Mouse (Mus musculus): ENCODE data around the gene Lpin2. TPM values are rescaled to one million over a fixed set of nuclear protein-coding genes. Genes with fewer than 3 reads are reported as not detected.

Gene Lpin2
- polyA plus RNA-seq, 1 experiment from 2014 or later = 65.8 TPM

DNA sequence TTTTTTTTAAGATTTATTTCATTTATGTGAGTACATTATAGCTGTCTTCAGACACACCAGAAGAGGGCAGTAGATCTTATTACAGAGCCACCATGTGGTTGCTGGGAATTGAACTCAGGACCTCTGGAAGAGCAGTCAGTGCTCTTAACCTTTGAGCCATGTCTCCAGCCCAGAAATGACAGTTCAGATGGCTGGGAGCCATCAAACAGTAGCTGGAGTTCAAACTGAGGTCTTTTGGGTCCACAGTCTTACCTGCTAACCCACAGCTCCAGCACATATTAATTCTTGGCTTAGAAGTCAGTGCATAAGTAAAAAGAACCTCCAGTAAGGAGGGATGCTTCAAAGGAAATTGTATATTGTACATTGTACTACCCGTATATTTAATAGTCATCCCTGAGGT is 26.6 kb downstream of the Lpin2 start:
- Histone ChIP-seq H3K27me3 (ENCODE audit: insufficient read depth, low read length) (no peaks in the 10 kb centered on the region), H3K27ac (ENCODE audit: low read length) (no peak overlapping the region), H3K36me3 (ENCODE audit: insufficient read depth, low read length) (0 out of 2 replicates have a peak, but pooled peaks cover 7% of the 10 kb centered on the region), H3K4me1 (ENCODE audit: insufficient read depth, low read length) (peaks cover 15% of the 10 kb centered on the region), H3K4me3 (ENCODE audit: low read length) (no peak overlapping the region), H3K9ac (replicated peaks; ENCODE audit: low read length) (no peak overlapping the region), H3K4me2 (replicated peaks; ENCODE audit: low read depth, low read length) (no peak overlapping the region), H3K9me3 (ENCODE audit: low read length) (peaks cover 4% of the 10 kb centered on the region; the same call in 1 of the 2 replicates)
- 88% methylated on average over 1 of the region's 1 CpGs for WGBS
- ATAC-seq (ENCODE audit: low FRiP score, low TSS enrichment) = no peak

DNA sequence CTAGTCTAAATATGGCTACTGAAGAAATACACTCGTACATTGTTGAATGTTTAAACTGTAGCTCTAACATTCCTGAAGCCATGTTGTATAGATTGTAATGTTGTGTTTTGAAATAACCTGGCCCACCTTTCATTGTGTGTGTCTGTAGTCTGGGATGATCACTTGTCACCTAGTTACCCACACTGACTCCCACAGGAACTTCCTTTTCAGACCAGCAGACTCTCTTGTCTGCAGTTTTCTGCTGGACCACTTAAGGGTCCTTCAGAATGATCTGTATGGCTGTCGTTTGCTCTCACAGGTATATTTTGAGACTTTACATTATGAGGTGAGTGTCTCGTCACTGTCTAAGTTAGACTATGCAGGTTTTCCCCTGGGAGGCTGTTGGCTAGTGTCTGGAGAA is 27.6 kb downstream of the Lpin2 start:
- H3K4me1 ChIP-seq (ENCODE audit: insufficient read depth, low read length) = peaks cover 21% of the 10 kb centered on the region
- no peak for ATAC-seq (ENCODE audit: low FRiP score, low TSS enrichment)
- 80% methylated on average over 3 of the region's 3 CpGs for WGBS
- H3K9me3 ChIP-seq (ENCODE audit: low read length) = peaks cover 4% of the 10 kb centered on the region; the same call in 1 of the 2 replicates
- H3K27ac ChIP-seq (ENCODE audit: low read length) = no peak overlapping the region
- H3K4me3 ChIP-seq (ENCODE audit: low read length) = no peak overlapping the region
- no peaks in the 10 kb centered on the region for H3K27me3 ChIP-seq (ENCODE audit: insufficient read depth, low read length)
- H3K9ac ChIP-seq (replicated peaks; ENCODE audit: low read length) = no peak overlapping the region
- 0 out of 2 replicates have a peak, but pooled peaks cover 7% of the 10 kb centered on the region for H3K36me3 ChIP-seq (ENCODE audit: insufficient read depth, low read length)
- no peak overlapping the region for H3K4me2 ChIP-seq (replicated peaks; ENCODE audit: low read depth, low read length)

DNA sequence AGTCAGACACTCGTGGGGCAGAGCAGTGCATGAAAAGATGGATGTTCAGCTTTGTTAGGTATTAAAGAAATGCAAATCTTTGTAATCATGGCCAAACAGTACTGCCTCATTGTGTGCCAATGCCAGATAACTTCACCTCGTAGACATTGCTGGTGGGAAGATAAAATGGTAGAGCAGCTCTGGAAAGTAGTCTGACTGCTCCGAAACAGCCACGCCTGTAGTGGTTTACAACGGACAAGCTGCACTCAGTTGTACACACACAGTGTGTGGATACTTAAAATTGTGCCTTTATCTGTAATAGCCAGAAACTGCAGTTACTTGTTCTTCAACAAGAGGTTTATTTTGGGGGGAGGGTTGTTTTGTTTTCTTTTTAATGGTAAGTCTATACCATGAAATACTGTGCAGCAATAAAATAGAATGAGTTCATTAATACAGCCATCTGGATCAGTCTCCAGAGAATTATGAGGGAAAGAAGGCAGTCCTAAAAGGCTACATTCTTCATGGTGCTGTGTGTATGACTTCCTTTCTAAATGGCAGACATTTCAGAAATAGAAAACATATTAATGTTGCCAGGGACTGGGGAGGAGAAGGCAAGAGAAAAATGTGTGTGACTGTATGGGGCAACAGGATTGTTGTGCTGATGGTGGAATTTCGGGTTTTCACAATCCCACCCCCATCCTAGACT is 29.7 kb downstream of the Lpin2 start:
- no peak overlapping the region; the same call in 1 of the 2 replicates for H3K27ac ChIP-seq (ENCODE audit: low read length)
- peaks cover 10% of the 10 kb centered on the region for H3K36me3 ChIP-seq (ENCODE audit: insufficient read depth, low read length)
- H3K4me1 ChIP-seq (ENCODE audit: insufficient read depth, low read length) = peaks cover 25% of the 10 kb centered on the region
- no peak for ATAC-seq (ENCODE audit: low FRiP score, low TSS enrichment)
- H3K4me2 ChIP-seq (replicated peaks; ENCODE audit: low read depth, low read length) = no peak overlapping the region
- 69% methylated on average over 6 of the region's 6 CpGs for WGBS
- no peak overlapping the region for H3K4me3 ChIP-seq (ENCODE audit: low read length)
- peaks cover 4% of the 10 kb centered on the region; the same call in 1 of the 2 replicates for H3K9me3 ChIP-seq (ENCODE audit: low read length)
- H3K27me3 ChIP-seq (ENCODE audit: insufficient read depth, low read length) = no peaks in the 10 kb centered on the region
- H3K9ac ChIP-seq (replicated peaks; ENCODE audit: low read length) = no peak overlapping the region

DNA sequence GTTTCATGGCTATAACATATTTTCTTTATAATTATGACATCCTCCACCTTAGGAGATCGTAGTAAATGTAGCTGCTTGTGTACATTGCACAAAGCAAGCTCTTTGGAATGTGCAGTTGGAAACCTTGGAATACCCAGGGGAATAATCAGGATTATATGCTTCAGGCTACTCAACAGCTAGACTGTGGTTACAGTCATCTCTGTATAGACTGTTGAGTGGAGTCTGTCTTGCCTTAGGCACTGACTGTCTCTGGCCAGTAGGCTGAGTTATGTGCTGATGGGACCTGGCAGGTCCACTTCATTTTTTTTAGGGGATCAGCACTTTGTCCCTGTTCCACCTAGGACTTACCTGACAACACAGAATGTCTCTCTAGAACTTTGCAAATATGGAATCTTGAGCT is 31.3 kb downstream of the Lpin2 start:
- H3K4me2 ChIP-seq (replicated peaks; ENCODE audit: low read depth, low read length) = no peak overlapping the region
- H3K9ac ChIP-seq (replicated peaks; ENCODE audit: low read length) = no peak overlapping the region
- no peak overlapping the region for H3K27ac ChIP-seq (ENCODE audit: low read length)
- peaks cover 15% of the 10 kb centered on the region for H3K36me3 ChIP-seq (ENCODE audit: insufficient read depth, low read length)
- no peaks in the 10 kb centered on the region for H3K27me3 ChIP-seq (ENCODE audit: insufficient read depth, low read length)
- no peak for ATAC-seq (ENCODE audit: low FRiP score, low TSS enrichment)
- H3K4me1 ChIP-seq (ENCODE audit: insufficient read depth, low read length) = peaks cover 25% of the 10 kb centered on the region
- no peak overlapping the region for H3K4me3 ChIP-seq (ENCODE audit: low read length)
- 78% methylated on average over 1 of the region's 1 CpGs for WGBS
- peaks cover 7% of the 10 kb centered on the region; the same call in 1 of the 2 replicates for H3K9me3 ChIP-seq (ENCODE audit: low read length)

DNA sequence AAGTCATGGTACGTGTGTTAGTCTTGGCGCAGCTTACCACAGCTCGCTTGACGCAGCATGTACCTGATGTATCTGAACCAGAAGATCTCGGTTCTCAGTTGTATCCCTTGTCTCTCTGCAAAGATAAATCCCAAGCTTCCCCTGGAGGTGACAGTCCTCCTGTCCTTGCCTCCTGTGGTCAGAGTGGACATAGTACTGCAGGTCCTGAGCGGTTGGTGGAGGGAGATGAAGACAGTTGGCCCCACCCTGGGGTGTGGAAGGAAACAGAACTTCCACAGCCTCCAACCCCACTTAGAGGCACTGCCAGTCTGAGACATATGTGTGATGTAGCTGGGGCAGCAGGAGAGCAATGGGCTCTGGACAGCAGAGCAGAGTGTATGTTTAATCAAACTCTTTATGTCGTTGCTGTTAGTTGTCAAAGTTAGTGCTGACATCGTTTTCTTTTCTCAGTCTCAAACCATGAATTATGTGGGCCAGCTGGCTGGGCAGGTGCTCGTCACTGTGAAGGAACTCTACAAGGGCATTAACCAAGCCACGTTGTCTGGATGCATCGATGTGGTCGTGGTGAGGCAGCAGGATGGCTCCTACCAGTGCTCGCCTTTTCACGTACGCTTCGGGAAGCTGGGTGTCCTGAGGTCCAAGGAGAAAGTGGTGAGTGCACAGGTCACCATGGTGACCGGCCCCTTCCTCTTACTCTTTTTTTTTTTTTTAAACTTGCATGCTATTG is 32.3 kb downstream of the Lpin2 start:
- Histone ChIP-seq H3K27ac (ENCODE audit: low read length) (no peak overlapping the region), H3K4me2 (replicated peaks; ENCODE audit: low read depth, low read length) (no peak overlapping the region), H3K9ac (replicated peaks; ENCODE audit: low read length) (0 out of 2 replicates have a peak overlapping the region, but pooled peaks have one; percentile 8), H3K36me3 (ENCODE audit: insufficient read depth, low read length) (peaks cover 15% of the 10 kb centered on the region), H3K4me1 (ENCODE audit: insufficient read depth, low read length) (peaks cover 25% of the 10 kb centered on the region), H3K27me3 (ENCODE audit: insufficient read depth, low read length) (no peaks in the 10 kb centered on the region), H3K4me3 (ENCODE audit: low read length) (no peak overlapping the region), H3K9me3 (ENCODE audit: low read length) (peaks cover 7% of the 10 kb centered on the region; the same call in 1 of the 2 replicates)
- no peak for ATAC-seq (ENCODE audit: low FRiP score, low TSS enrichment)
- WGBS = 69% methylated on average over 17 of the region's 17 CpGs

DNA sequence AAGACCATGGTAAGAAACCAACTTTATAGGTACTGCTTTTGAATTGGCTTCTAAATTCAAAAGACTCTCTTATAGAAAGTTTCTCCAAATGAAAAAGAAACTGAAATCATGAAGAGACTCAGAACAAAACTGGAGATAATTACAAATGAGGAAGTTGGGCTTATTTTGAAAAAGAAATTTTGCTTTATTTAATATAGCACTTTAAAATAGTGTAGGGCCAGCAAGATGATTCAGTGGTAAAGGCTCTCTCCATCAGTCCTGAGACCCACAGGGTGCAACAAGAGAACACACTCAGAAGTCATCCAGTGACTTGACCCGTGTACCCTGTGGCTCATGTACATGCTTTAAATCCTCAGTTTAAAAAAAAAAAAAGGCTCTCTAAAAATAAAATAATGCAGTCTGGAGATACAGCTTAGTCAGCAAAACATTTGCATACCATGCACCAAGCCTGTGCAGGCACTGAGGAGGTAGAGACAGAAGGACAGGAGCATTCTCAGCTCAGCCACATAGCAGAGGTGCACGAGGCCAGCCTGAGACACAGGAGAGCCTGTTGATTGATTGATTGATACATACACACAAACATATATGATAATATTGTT is 33.0 kb downstream of the Lpin2 start:
- H3K27me3 ChIP-seq (ENCODE audit: insufficient read depth, low read length) = no peaks in the 10 kb centered on the region
- WGBS = 61% methylated on average over 2 of the region's 2 CpGs
- no peak overlapping the region for H3K4me2 ChIP-seq (replicated peaks; ENCODE audit: low read depth, low read length)
- H3K4me3 ChIP-seq (ENCODE audit: low read length) = no peak overlapping the region
- no peak for ATAC-seq (ENCODE audit: low FRiP score, low TSS enrichment)
- H3K27ac ChIP-seq (ENCODE audit: low read length) = no peak overlapping the region
- peaks cover 7% of the 10 kb centered on the region; the same call in 1 of the 2 replicates for H3K9me3 ChIP-seq (ENCODE audit: low read length)
- no peak overlapping the region for H3K9ac ChIP-seq (replicated peaks; ENCODE audit: low read length)
- H3K4me1 ChIP-seq (ENCODE audit: insufficient read depth, low read length) = peaks cover 25% of the 10 kb centered on the region
- peaks cover 15% of the 10 kb centered on the region for H3K36me3 ChIP-seq (ENCODE audit: insufficient read depth, low read length)

DNA sequence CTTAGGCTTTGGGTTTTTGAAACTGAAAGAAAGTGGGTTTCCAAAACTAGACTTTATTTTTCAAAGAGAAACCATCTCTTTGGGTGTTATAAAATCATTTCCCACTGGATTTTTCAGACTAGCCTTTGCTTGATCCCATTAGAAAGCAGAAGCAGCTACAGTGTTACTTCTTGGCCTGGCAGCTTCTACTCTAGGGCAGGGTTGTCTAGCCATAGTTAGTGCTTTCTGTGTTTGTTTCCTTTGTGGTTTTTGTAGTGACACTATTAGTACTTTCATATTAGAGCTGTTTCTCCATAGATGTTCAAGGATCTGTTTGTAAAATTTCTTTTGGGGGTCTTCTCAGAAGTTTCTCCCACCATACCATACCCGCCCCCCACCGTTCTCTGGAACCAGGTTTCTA is 33.9 kb downstream of the Lpin2 start:
- Histone ChIP-seq H3K27ac (ENCODE audit: low read length) (no peak overlapping the region), H3K9ac (replicated peaks; ENCODE audit: low read length) (no peak overlapping the region), H3K27me3 (ENCODE audit: insufficient read depth, low read length) (no peaks in the 10 kb centered on the region), H3K36me3 (ENCODE audit: insufficient read depth, low read length) (peaks cover 15% of the 10 kb centered on the region), H3K4me2 (replicated peaks; ENCODE audit: low read depth, low read length) (no peak overlapping the region), H3K9me3 (ENCODE audit: low read length) (peaks cover 7% of the 10 kb centered on the region; the same call in 1 of the 2 replicates), H3K4me1 (ENCODE audit: insufficient read depth, low read length) (peaks cover 25% of the 10 kb centered on the region), H3K4me3 (ENCODE audit: low read length) (no peak overlapping the region)
- 54% methylated on average over 2 of the region's 2 CpGs for WGBS
- ATAC-seq (ENCODE audit: low FRiP score, low TSS enrichment) = no peak

DNA sequence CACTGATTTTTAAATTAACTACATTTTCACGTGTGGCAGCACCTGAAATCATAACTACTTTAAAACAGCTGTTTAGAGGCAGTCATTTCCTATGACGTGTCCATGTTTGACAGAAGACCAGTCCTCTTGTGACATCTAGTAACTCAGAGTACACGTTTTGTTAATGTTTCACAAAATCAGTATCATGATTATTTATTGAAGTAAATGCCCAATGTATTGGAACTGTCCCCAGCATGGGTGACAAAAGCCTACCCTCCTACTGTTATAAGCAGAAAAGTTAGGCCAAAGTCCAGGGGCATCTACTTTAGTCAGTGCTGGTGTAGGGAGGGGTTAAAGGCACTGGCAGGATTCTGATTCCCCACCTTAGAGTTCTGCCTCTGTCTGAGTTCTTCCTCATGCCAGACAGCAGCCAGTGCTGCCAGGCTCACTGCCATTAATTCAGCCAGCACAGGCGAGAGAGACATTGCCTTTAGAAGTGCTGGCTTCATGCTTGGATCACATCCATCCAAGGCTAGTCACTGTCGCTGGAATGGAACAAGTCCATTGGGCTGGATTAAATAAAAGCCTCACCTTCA is 34.8 kb downstream of the Lpin2 start:
- Histone ChIP-seq H3K4me2 (replicated peaks; ENCODE audit: low read depth, low read length) (no peak overlapping the region), H3K4me3 (ENCODE audit: low read length) (no peak overlapping the region)
- 80% methylated on average over 5 of the region's 5 CpGs for WGBS

DNA sequence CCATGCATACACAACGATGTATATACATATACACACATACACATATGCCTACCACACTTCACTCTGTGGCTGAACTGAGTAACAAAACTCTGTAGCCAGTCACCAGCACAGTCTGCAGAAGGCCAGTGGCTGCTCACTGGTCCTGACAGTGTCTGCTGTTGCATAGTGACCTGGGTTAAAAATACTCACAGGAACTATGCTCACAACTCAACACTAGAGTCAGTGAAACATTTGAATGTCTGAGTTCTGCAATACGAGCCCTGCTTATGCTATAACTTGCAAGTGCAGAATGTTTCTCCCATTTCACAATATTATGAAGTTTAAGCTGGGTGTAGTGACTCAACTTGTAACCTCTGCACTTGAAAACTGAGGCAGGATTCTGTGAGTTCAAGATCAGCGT is 39.0 kb downstream of the Lpin2 start:
- peaks cover 7% of the 10 kb centered on the region; the same call in 1 of the 2 replicates for H3K4me1 ChIP-seq (ENCODE audit: insufficient read depth, low read length)
- H3K27me3 ChIP-seq (ENCODE audit: insufficient read depth, low read length) = no peaks in the 10 kb centered on the region
- H3K4me2 ChIP-seq (replicated peaks; ENCODE audit: low read depth, low read length) = no peak overlapping the region
- H3K9me3 ChIP-seq (ENCODE audit: low read length) = peaks cover 7% of the 10 kb centered on the region; the same call in 1 of the 2 replicates
- H3K4me3 ChIP-seq (ENCODE audit: low read length) = no peak overlapping the region
- ATAC-seq (ENCODE audit: low FRiP score, low TSS enrichment) = no peak
- no peak overlapping the region for H3K27ac ChIP-seq (ENCODE audit: low read length)
- 83% methylated on average over 3 of the region's 3 CpGs for WGBS
- no peak overlapping the region for H3K9ac ChIP-seq (replicated peaks; ENCODE audit: low read length)
- peaks cover 18% of the 10 kb centered on the region for H3K36me3 ChIP-seq (ENCODE audit: insufficient read depth, low read length)

More for the DNA sequence above, 34.8 kb downstream of the Lpin2 start:
- H3K4me1 ChIP-seq (ENCODE audit: insufficient read depth, low read length) = peaks cover 20% of the 10 kb centered on the region
- ATAC-seq (ENCODE audit: low FRiP score, low TSS enrichment) = no peak
- H3K9ac ChIP-seq (replicated peaks; ENCODE audit: low read length) = no peak overlapping the region
- peaks cover 15% of the 10 kb centered on the region for H3K36me3 ChIP-seq (ENCODE audit: insufficient read depth, low read length)
- peaks cover 7% of the 10 kb centered on the region; the same call in 1 of the 2 replicates for H3K9me3 ChIP-seq (ENCODE audit: low read length)
- H3K27ac ChIP-seq (ENCODE audit: low read length) = no peak overlapping the region
- no peaks in the 10 kb centered on the region for H3K27me3 ChIP-seq (ENCODE audit: insufficient read depth, low read length)

Data from kidney, embryonic 16.5 days (tissue).